Mouse (Mus musculus): Measurements from ENCODE around the gene Zfp217.

- no peak for TF ChIP-seq POLR2A (IDR thresholded peaks at IDR 0.05; ENCODE audit: insufficient read depth, low read depth, low read length)
- TF ChIP-seq CTCF (IDR thresholded peaks at IDR 0.05; ENCODE audit: insufficient read depth, low read depth, low read length): no peak
These were observed 8.4 kb downstream of the Zfp217 start for GRCm38 (mm10) chr2:170139411-170140046.
